Mouse (Mus musculus) kidney, postnatal 0 days (tissue): Measurements from ENCODE around the gene Qrsl1. TPM values are rescaled to one million over a fixed set of nuclear protein-coding genes. Genes with fewer than 3 reads are reported as not detected.
A peak's percentile ranks its signal among the peaks of the same experiment; 100 is the strongest.

Experiments
- ATAC-seq: fragments of 200-750 bp; cut with Nextera tagmentation; replicated peaks from 2 replicates; pipeline ENCODE4 v1.8.0; 2017; ENCODE audit warnings: low read depth, moderate number of reproducible peaks, moderate TSS enrichment, moderate library complexity; ENCODE audit not compliant: low FRiP score
- DNase-seq: peaks from one replicate; pipeline ENCODE4 v3.0.0-alpha.2; 2016; ENCODE audit warnings: low spot score
- H3K27ac ChIP-seq: fragments of 300-500 bp; sonication (generic); 2 replicates; pipeline ENCODE4 v1.5.1; 2014; ENCODE audit warnings: mild to moderate bottlenecking
- H3K27me3 ChIP-seq: fragments of 300-500 bp; sonication (generic); 2 replicates; pipeline ENCODE4 v1.6.1; 2014; ENCODE audit warnings: low read length, mixed read lengths; ENCODE audit not compliant: insufficient read depth
- H3K36me3 ChIP-seq: fragments of 300-500 bp; sonication (generic); 2 replicates; pipeline ENCODE4 v1.6.1; 2014; ENCODE audit warnings: low read length, mixed read lengths; ENCODE audit not compliant: insufficient read depth
- H3K4me1 ChIP-seq: fragments of 300-500 bp; sonication (generic); replicated peaks from 2 replicates; pipeline ENCODE4 v1.6.1; 2014; ENCODE audit warnings: antibody characterized with exemption, low read length, mixed read lengths; ENCODE audit not compliant: insufficient read depth
- H3K4me2 ChIP-seq: fragments of 300-500 bp; sonication (generic); 2 replicates; pipeline ENCODE4 v1.6.1; 2014; ENCODE audit warnings: mild to moderate bottlenecking, low read length, moderate library complexity, mixed read lengths
- H3K4me3 ChIP-seq: fragments of 300-500 bp; sonication (generic); replicated peaks from 2 replicates; pipeline ENCODE4 v1.5.1; 2014; ENCODE audit warnings: low read depth, low read length
- H3K9ac ChIP-seq: fragments of 300-500 bp; sonication (generic); 2 replicates; pipeline ENCODE4 v1.6.1; 2014; ENCODE audit warnings: low read depth, low read length
- H3K9me3 ChIP-seq: fragments of 300-500 bp; sonication (generic); replicated peaks from 2 replicates; pipeline ENCODE4 v1.6.1; 2016; ENCODE audit warnings: low read length, inconsistent platforms, mixed read lengths
- CTCF ChIP-seq: IDR thresholded peaks from 2 replicates; pipeline ENCODE4 v1.5.1; 2016; ENCODE audit warnings: antibody characterized with exemption, low read depth, mild to moderate bottlenecking, moderate library complexity
- WGBS: fragments of 180-500 bp; shearing (Covaris S2); extraction: QIAGEN DNeasy Blood & Tissue Kit; methylation state at CpG from one replicate; pipeline ENCODE4 v1.1.7; 2014; 5-methylcytosine and 5-hydroxymethylcytosine counted together
- polyA plus RNA-seq: library from polyadenylated mRNA; unstranded; fragments of >200 nt; fragmentation: Nextera tagmentation; extraction: Ambion mirVana; gene quantifications from 2 replicates; pipeline ENCODE4 v1.2.1, GENCODE M21; 2015

Gene Qrsl1
- polyA plus RNA-seq, 1 experiment from 2014 or later, result 27.4 TPM

- Histone ChIP-seq H3K9ac (no peak overlapping the region), H3K36me3 (no peaks in the 10 kb centered on the region), H3K27me3 (no peaks in the 10 kb centered on the region), H3K4me1 (no peaks in the 10 kb centered on the region), H3K4me3 (no peak overlapping the region), H3K4me2 (no peak overlapping the region), H3K9me3 (no peaks in the 10 kb centered on the region), H3K27ac (no peak overlapping the region)
- ATAC-seq, result no peak
- TF ChIP-seq CTCF, result no peak
- DNase-seq, result no peak
- WGBS, result 80% methylated on average over 5 of the region's 5 CpGs
Measured at GRCm38 (mm10) chr10:43851898-43852297, 49.6 kb downstream of the Qrsl1 start.

GRCm38 (mm10) chr10:43849478-43849877 lies 52.1 kb downstream of the Qrsl1 start:
- ATAC-seq (no peak), DNase-seq (no peak)
- Histone ChIP-seq H3K27me3 (no peaks in the 10 kb centered on the region), H3K4me1 (no peaks in the 10 kb centered on the region), H3K36me3 (no peaks in the 10 kb centered on the region), H3K4me2 (no peak overlapping the region), H3K27ac (no peak overlapping the region), H3K4me3 (no peak overlapping the region), H3K9me3 (no peaks in the 10 kb centered on the region), H3K9ac (no peak overlapping the region)
- TF ChIP-seq CTCF, result no peak
- 71% methylated on average over 3 of the region's 3 CpGs for WGBS

DNA sequence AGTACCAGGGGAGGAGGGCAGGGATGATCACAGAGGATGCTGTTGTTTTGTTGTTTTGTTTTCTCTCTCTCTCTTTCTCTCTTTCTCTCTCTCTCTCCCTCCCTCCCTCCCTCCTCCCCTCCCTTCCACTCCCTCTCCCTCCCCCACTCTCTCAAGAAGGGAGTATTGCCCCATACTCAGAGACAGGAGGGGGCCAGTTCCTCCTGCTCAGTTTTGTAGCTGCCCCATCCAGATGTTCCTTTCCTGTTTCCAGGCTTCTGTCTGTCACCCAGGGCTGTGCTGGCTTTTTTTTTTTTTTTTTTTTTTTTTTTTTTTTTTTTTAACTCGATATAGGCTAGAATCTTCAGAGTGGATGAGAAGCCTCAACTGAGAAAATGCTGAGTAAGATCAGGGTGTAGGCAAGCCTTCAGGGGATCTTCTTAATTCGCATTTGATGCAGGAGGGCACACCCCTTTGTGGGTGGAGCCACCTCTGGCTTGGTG lies 55.4 kb downstream of the Qrsl1 start:
- 77% methylated on average over 2 of the region's 2 CpGs for WGBS
- no peak overlapping the region for H3K4me3 ChIP-seq
- H3K27me3 ChIP-seq, result no peaks in the 10 kb centered on the region
- no peak for DNase-seq
- no peaks in the 10 kb centered on the region for H3K4me1 ChIP-seq
- no peak overlapping the region for H3K27ac ChIP-seq
- H3K36me3 ChIP-seq, result no peaks in the 10 kb centered on the region
- no peak for ATAC-seq
- no peak overlapping the region for H3K4me2 ChIP-seq
- no peaks in the 10 kb centered on the region for H3K9me3 ChIP-seq
- no peak overlapping the region for H3K9ac ChIP-seq
- no peak for TF ChIP-seq CTCF

DNA sequence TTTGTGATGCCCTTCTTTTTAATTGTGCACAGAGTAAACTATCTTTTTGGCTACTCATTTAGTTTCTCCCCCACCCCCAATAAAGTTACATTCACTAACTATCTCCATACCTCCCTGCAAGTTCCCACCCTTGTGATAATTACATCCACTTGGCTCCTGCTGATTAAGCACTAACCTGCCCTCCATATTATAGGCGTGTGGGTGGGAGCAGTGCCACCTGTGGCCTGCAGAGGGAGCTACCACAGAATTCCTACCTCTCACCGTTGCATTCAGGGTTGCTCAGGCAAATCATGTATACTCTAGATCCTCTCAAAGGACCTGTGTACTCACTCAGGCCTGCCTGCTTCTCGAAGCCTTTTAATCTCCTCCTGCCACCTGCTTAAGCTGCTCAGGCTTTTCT lies 56.1 kb downstream of the Qrsl1 start:
- DNase-seq, result no peak
- Histone ChIP-seq H3K27me3 (no peaks in the 10 kb centered on the region), H3K4me2 (no peak overlapping the region), H3K9ac (no peak overlapping the region), H3K4me1 (no peaks in the 10 kb centered on the region), H3K9me3 (no peaks in the 10 kb centered on the region), H3K4me3 (no peak overlapping the region), H3K36me3 (no peaks in the 10 kb centered on the region), H3K27ac (no peak overlapping the region)
- ATAC-seq, result no peak
- peak; percentile 34; the same call in 1 of the 2 replicates for TF ChIP-seq CTCF
- 93% methylated on average over 3 of the region's 3 CpGs for WGBS

GRCm38 (mm10) chr10:43841441-43841840 lies 60.1 kb downstream of the Qrsl1 start:
- DNase-seq, result no peak
- H3K4me1 ChIP-seq, result no peaks in the 10 kb centered on the region
- H3K9me3 ChIP-seq, result no peaks in the 10 kb centered on the region
- TF ChIP-seq CTCF, result no peak
- H3K9ac ChIP-seq, result no peak overlapping the region
- no peak for ATAC-seq
- no peaks in the 10 kb centered on the region for H3K27me3 ChIP-seq
- H3K4me3 ChIP-seq, result no peak overlapping the region
- H3K36me3 ChIP-seq, result no peaks in the 10 kb centered on the region
- no peak overlapping the region for H3K4me2 ChIP-seq
- WGBS, result 75% methylated on average over 5 of the region's 5 CpGs
- no peak overlapping the region for H3K27ac ChIP-seq

DNA sequence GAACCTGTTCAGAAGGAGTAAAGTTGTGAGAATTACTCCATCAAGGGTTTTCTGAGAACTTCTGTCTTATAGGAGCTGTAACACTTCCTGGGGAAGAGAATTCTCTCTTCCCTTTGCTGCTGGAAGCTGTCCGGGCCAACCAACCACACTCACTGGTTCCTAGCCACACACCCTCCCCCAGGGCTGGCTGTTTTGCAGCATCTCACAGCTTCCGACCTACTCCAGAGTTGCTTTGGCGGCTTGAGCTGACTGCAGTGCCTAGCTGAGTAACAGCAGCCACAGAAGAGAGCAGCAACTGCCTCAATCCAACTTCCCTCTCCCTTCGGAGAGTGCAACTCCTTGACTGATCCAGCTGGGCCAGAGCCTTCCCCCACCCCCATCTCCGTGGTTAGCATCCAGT lies 68.7 kb downstream of the Qrsl1 start:
- Histone ChIP-seq H3K36me3 (no peaks in the 10 kb centered on the region), H3K9ac (0 out of 2 replicates have a peak overlapping the region, but pooled peaks have one; percentile 23), H3K9me3 (no peaks in the 10 kb centered on the region), H3K4me3 (no peak overlapping the region), H3K27me3 (no peaks in the 10 kb centered on the region), H3K27ac (no peak overlapping the region), H3K4me2 (no peak overlapping the region), H3K4me1 (no peaks in the 10 kb centered on the region)
- 30% methylated on average over 5 of the region's 5 CpGs for WGBS
- ATAC-seq (no peak), DNase-seq (no peak)
- no peak for TF ChIP-seq CTCF

DNA sequence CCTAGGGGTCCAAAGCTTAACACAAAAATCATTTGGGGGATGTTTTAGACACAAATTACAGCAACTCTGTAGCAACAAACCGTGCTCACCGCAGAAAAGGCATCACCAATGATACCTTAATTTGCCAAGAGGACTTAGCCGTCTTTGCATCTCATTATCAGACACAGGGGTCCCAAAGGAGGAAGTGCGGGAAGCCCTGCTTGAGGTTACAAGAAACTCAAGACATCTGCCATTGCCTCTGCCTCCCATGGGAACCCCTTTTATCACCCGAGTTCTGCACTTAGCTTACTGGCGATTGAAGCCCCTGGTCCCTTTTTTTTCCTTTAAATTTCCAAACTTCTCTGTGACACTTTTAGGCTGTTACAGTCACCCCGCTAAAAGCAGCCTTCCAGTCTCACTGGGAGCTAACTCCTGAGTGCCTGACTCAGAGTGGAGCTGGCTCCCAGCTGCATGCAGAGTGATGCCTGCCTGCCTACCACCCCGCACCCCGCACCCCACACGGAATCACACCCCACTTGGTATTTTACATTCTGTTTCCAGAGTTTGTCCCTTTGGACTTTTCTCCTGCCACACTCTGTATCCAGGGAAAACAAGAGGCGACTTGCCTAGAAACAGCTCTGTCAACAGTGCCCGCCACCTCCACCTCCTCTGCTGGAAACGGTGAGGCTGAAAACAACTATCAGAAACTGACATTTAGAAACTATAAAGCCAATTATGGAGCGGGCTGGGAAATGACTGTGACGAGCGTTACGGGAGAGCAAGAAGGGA lies 71.1 kb downstream of the Qrsl1 start:
- H3K9me3 ChIP-seq, result no peaks in the 10 kb centered on the region

More for the DNA sequence above, 71.1 kb downstream of the Qrsl1 start:
- Histone ChIP-seq H3K27ac (no peak overlapping the region), H3K36me3 (no peaks in the 10 kb centered on the region), H3K4me1 (no peaks in the 10 kb centered on the region), H3K9ac (no peak overlapping the region), H3K27me3 (no peaks in the 10 kb centered on the region), H3K4me3 (no peak overlapping the region), H3K4me2 (no peak overlapping the region)
- WGBS, result 43% methylated on average over 17 of the region's 17 CpGs
- DNase-seq, result no peak
- ATAC-seq, result no peak
- TF ChIP-seq CTCF, result no peak
